Mouse (Mus musculus): Measurements from ENCODE around the gene Dnajc8.

DNA sequence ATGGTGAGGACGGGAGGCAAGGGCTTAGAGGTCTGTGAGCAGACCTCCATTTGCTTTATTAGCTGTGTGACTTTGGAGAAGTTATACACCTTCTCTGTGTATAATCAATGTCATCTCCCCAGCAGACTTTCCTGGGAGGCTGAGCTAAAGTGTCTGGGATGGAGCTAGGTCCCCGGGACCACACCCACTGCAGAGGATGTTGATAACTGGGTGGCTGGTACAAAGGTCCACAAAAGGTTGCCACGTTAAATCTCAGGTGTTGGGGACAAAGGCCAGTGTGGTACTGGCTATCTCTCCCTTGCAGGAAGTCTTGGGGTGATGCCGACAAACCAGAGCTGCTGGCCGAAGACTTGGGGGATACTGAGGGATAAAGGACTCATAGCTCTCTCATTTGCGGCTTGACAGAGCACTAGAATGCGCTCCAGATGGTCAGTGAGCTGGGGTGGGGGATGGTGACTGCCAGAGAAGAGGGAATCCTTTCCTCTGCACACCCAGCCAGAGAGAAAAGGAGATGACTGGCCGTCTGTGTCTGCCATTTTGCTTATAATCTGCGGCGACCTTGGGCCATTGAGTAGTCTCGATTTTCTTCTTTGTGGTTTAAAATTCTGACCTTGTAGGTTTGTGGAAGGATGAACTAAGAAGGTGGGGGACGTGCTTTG is 29.9 kb downstream of the Dnajc8 start:
- no peak for TF ChIP-seq CTCF (IDR thresholded peaks at IDR 0.05; ENCODE audit: low read depth, low read length)
- no peak for TF ChIP-seq GATA1 (IDR thresholded peaks at IDR 0.05; ENCODE audit: borderline replicate concordance, low read length)

Data from G1E (cell line).